Mouse (Mus musculus): ENCODE measurements around the gene Slc34a3. TPM values are rescaled to one million over a fixed set of nuclear protein-coding genes. Genes with fewer than 3 reads are reported as not detected.

Gene Slc34a3
- polyA plus RNA-seq, 1 experiment from 2014 or later: not detected

DNA sequence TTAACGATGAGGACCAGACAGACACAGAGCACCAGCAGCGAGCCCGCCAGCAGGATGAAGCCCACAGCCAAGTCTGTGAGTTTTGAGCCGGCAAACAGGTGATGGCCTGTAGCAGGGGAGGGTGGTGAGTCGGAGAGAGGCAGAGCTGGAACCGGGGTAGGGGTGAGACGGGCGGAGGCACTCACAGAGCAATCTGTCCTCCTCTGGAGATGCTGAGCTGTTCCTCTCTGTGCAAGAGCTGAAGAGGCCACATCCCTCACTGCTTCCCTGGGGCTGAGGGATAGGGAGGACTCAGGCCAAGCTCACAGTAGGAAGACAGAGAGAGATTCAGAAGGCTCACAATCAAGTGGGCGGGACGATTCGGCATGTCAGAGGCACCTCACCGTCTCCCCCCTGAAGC is 3.1 kb downstream of the Slc34a3 start:
- Histone ChIP-seq H3K27ac (no peak overlapping the region), H3K9ac (no peak overlapping the region), H3K4me3 (no peak overlapping the region), H3K4me1 (peaks cover 41% of the 10 kb centered on the region), H3K36me3 (no peaks in the 10 kb centered on the region), H3K9me3 (replicated peaks) (no peaks in the 10 kb centered on the region), H3K27me3 (replicated peaks) (peaks cover 31% of the 10 kb centered on the region), H3K4me2 (no peak overlapping the region)
- no peak for ATAC-seq
- WGBS (ENCODE audit: insufficient replicate concordance): 55% methylated on average over 12 of the region's 12 CpGs

DNA sequence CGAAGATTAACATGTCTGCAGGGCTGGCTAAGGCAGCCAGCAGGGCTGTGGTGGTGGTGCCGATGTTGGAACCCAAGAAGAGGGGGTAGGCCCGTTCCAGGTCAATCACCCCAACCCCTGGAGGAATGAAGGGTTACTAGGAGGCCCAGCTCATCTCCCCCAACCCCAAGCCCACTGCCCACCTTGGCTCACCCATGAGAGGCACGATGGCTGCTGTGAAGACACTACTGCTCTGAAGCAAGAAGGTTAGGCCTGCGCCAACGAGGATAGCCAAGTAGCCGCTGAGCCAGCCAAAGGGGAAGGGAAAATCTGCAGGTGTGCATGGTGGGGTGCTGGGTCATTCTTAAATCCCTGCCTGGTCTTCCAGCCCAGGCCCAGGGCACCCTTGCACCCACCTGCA is 3.6 kb downstream of the Slc34a3 start:
- 77% methylated on average over 7 of the region's 7 CpGs for WGBS (ENCODE audit: insufficient replicate concordance)
- H3K27me3 ChIP-seq (replicated peaks): peaks cover 27% of the 10 kb centered on the region
- no peak overlapping the region for H3K4me3 ChIP-seq
- no peaks in the 10 kb centered on the region for H3K36me3 ChIP-seq
- H3K27ac ChIP-seq: no peak overlapping the region
- ATAC-seq: no peak
- H3K9me3 ChIP-seq (replicated peaks): no peaks in the 10 kb centered on the region
- H3K4me2 ChIP-seq: no peak overlapping the region
- H3K4me1 ChIP-seq: peaks cover 41% of the 10 kb centered on the region
- no peak overlapping the region for H3K9ac ChIP-seq

DNA sequence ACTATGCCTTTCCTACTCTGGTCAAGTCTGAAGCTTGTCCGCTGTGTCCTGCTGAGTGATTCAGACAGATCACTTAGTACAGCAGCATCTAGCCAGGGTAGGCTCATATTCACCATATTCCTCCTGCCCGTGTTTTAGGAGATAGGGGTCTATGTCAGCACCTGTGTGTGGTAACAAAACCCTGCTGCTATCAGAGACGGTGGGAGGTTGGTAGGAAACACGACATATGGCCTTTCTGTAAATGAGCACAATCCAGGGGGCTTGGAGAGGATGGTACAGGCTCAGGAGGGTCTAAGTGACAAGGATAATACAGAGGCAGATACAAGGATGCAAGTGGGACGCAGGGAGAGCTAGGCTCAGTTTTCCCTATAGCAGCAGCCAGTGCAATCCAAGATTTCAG is 4.6 kb downstream of the Slc34a3 start:
- Histone ChIP-seq H3K4me1 (peaks cover 45% of the 10 kb centered on the region), H3K4me2 (no peak overlapping the region), H3K27me3 (replicated peaks) (peaks cover 18% of the 10 kb centered on the region), H3K9me3 (replicated peaks) (no peaks in the 10 kb centered on the region), H3K9ac (no peak overlapping the region), H3K36me3 (no peaks in the 10 kb centered on the region), H3K27ac (no peak overlapping the region), H3K4me3 (no peak overlapping the region)
- ATAC-seq: no peak
- WGBS (ENCODE audit: insufficient replicate concordance): 73% methylated on average over 5 of the region's 5 CpGs

- peak overlapping the region; percentile 67; the same call in 1 of the 2 replicates for H3K9ac ChIP-seq
- no peaks in the 10 kb centered on the region for H3K9me3 ChIP-seq (replicated peaks)
- WGBS (ENCODE audit: insufficient replicate concordance): 65% methylated on average over 6 of the region's 6 CpGs
- peak overlapping the region; percentile 70 for H3K4me2 ChIP-seq
- peak overlapping the region; percentile 74 for H3K27ac ChIP-seq
- no peaks in the 10 kb centered on the region for H3K36me3 ChIP-seq
- H3K27me3 ChIP-seq (replicated peaks): peaks cover 16% of the 10 kb centered on the region
- peak overlapping the region; percentile 48 for H3K4me3 ChIP-seq
- ATAC-seq: no peak
- peaks cover 39% of the 10 kb centered on the region for H3K4me1 ChIP-seq
Observed at GRCm38 (mm10) chr2:25228995-25229530, 5.1 kb downstream of the Slc34a3 start.

DNA sequence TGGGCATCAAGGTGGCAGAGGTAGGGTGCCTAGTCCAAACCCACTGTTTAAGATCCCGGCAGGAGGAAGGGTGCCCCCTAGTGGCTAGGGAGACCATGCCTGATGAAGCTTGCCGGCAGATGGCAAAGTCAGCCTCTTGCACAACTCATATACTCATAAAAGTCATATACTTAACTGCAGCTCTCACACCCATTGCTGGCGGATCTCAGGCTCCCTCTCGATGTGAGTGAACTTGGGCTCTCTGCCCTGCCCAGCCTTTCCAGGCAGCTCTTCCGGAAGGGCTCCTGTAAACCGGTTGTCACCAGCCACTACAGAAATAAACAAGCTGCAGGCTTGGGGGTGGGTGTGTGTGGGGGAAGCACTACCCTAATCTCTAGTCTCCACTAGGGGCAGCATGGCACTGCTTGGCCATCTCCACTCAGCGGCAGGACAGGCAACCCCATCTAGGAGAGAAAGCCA is 5.7 kb downstream of the Slc34a3 start:
- ATAC-seq: peak; percentile 27

DNA sequence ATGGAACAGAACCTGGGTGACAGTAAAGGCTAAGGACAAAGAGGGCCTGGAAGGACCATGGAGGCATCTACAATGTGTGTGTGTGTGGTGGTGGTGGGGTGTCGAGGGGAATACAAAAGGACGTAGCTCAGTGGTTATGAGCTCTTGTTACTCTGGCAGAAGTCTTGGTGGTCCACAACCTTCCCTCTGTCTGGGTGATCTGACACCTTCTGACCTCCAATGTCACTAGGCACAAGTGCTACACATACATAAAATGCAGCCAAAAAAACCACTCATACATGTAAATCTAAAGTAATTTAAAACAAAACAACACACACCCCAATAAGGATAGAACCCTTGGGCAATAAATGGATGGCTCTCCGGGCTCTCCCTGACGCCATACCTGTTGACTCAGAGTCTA is 6.8 kb downstream of the Slc34a3 start:
- H3K9ac ChIP-seq: no peak overlapping the region
- H3K4me1 ChIP-seq: peaks cover 40% of the 10 kb centered on the region
- ATAC-seq: no peak
- no peak overlapping the region for H3K4me2 ChIP-seq
- H3K36me3 ChIP-seq: peaks cover 15% of the 10 kb centered on the region
- H3K27me3 ChIP-seq (replicated peaks): peaks cover 14% of the 10 kb centered on the region
- no peak overlapping the region for H3K4me3 ChIP-seq
- 76% methylated on average over 4 of the region's 4 CpGs for WGBS (ENCODE audit: insufficient replicate concordance)
- 0 out of 2 replicates have a peak overlapping the region, but pooled peaks have one; percentile 74 for H3K27ac ChIP-seq
- no peaks in the 10 kb centered on the region for H3K9me3 ChIP-seq (replicated peaks)

More for the DNA sequence above, 5.7 kb downstream of the Slc34a3 start:
- Histone ChIP-seq H3K4me2 (peak overlapping the region; percentile 70), H3K9ac (peak overlapping the region; percentile 67), H3K36me3 (peaks cover 5% of the 10 kb centered on the region), H3K27ac (peak overlapping the region; percentile 74), H3K9me3 (replicated peaks) (no peaks in the 10 kb centered on the region), H3K4me1 (peaks cover 36% of the 10 kb centered on the region), H3K27me3 (replicated peaks) (peaks cover 14% of the 10 kb centered on the region), H3K4me3 (peak overlapping the region; percentile 48)
- 0% methylated on average over 7 of the region's 7 CpGs for WGBS (ENCODE audit: insufficient replicate concordance)

GRCm38 (mm10) chr2:25226864-25227263 is 7.3 kb downstream of the Slc34a3 start:
- H3K27ac ChIP-seq: 0 out of 2 replicates have a peak overlapping the region, but pooled peaks have one; percentile 7
- WGBS (ENCODE audit: insufficient replicate concordance): 81% methylated on average over 5 of the region's 5 CpGs

GRCm38 (mm10) chr2:25225811-25226379 is 8.3 kb downstream of the Slc34a3 start:
- peak overlapping the region; percentile 75 for H3K4me2 ChIP-seq
- 80% methylated on average over 8 of the region's 8 CpGs for WGBS (ENCODE audit: insufficient replicate concordance)
- H3K4me3 ChIP-seq: peak overlapping the region; percentile 99
- H3K9ac ChIP-seq: peak overlapping the region; percentile 84
- H3K9me3 ChIP-seq (replicated peaks): no peaks in the 10 kb centered on the region
- no peak for ATAC-seq
- H3K4me1 ChIP-seq: peaks cover 50% of the 10 kb centered on the region
- peaks cover 4% of the 10 kb centered on the region; the same call in 1 of the 2 replicates for H3K27me3 ChIP-seq (replicated peaks)
- H3K27ac ChIP-seq: peak overlapping the region; percentile 96
- H3K36me3 ChIP-seq: peaks cover 28% of the 10 kb centered on the region

More at GRCm38 (mm10) chr2:25226864-25227263, 7.3 kb downstream of the Slc34a3 start:
- no peak for ATAC-seq
- Histone ChIP-seq H3K27me3 (replicated peaks) (peaks cover 14% of the 10 kb centered on the region), H3K4me2 (no peak overlapping the region), H3K4me3 (no peak overlapping the region), H3K4me1 (peaks cover 45% of the 10 kb centered on the region), H3K9me3 (replicated peaks) (no peaks in the 10 kb centered on the region), H3K36me3 (peaks cover 21% of the 10 kb centered on the region), H3K9ac (no peak overlapping the region)

GRCm38 (mm10) chr2:25224766-25225752 is 9.1 kb downstream of the Slc34a3 start:
- Histone ChIP-seq H3K9me3 (replicated peaks) (no peaks in the 10 kb centered on the region), H3K4me2 (peak overlapping the region; percentile 75), H3K27ac (peak overlapping the region; percentile 96), H3K27me3 (replicated peaks) (0 out of 2 replicates have a peak, but pooled peaks cover under 1% of the 10 kb centered on the region), H3K4me1 (peaks cover 50% of the 10 kb centered on the region), H3K9ac (peak overlapping the region; percentile 84), H3K4me3 (peak overlapping the region; percentile 99), H3K36me3 (peaks cover 28% of the 10 kb centered on the region)
- 2% methylated on average over 41 of the region's 41 CpGs for WGBS (ENCODE audit: insufficient replicate concordance)
- ATAC-seq: peak; percentile 90

DNA sequence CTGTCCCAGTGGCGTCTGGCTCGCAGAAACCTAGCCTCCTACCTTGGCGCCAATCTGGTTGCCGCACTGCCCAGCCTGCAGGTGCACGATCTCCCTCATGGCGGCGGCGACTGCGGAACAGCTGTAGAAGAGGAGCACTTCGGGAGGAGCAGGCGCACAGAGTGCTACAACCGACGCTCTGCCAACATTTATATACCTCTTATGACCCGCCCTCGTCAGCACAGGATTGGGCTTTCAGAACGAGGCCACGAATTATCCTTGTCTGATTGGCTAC is 9.7 kb downstream of the Slc34a3 start, which contains the start of gene Tubb4b:
Gene Tubb4b (minus strand): TSS at position 211 of the 274 bp plus-strand sequence.
- peak within 1 kb of the TSS; percentile 99 for H3K4me3 ChIP-seq
- WGBS (ENCODE audit: insufficient replicate concordance): 0% methylated on average over 17 of the region's 17 CpGs
- H3K4me2 ChIP-seq: peak within 1 kb of the TSS; percentile 88
- H3K36me3 ChIP-seq: peaks cover 28% of the 10 kb centered on the region
- ATAC-seq: no peak
- peak within 1 kb of the TSS; percentile 95 for H3K9ac ChIP-seq
- peaks cover 50% of the 10 kb centered on the region for H3K4me1 ChIP-seq
- H3K27ac ChIP-seq: peak within 1 kb of the TSS; percentile 100
- no peaks in the 10 kb centered on the region for H3K27me3 ChIP-seq (replicated peaks)
- H3K9me3 ChIP-seq (replicated peaks): no peaks in the 10 kb centered on the region

- Histone ChIP-seq H3K9ac (peak overlapping the region; percentile 95), H3K9me3 (replicated peaks) (no peaks in the 10 kb centered on the region), H3K4me2 (peak overlapping the region; percentile 88), H3K36me3 (peaks cover 28% of the 10 kb centered on the region), H3K27me3 (replicated peaks) (peaks cover under 1% of the 10 kb centered on the region; the same call in 1 of the 2 replicates), H3K27ac (peak overlapping the region; percentile 100), H3K4me3 (peak overlapping the region; percentile 99), H3K4me1 (peaks cover 46% of the 10 kb centered on the region)
- under 1% methylated on average over 53 of the region's 53 CpGs for WGBS (ENCODE audit: insufficient replicate concordance)
- ATAC-seq: peak; percentile 79
Observed at GRCm38 (mm10) chr2:25223681-25224491, 10.3 kb downstream of the Slc34a3 start.

All from liver, embryonic 12.5 days (tissue).